Mouse (Mus musculus) C2C12 (cell line): ENCODE data around the gene Pbxip1. TPM values are rescaled to one million over a fixed set of nuclear protein-coding genes. Genes with fewer than 3 reads are reported as not detected.

Source experiments
- H3K27me3 ChIP-seq: one replicate; pipeline ENCODE4 v1.6.1; 2011; ENCODE audit not compliant: control insufficient read depth, insufficient read depth, insufficient read length
- H3K36me3 ChIP-seq: one replicate; pipeline ENCODE4 v1.6.1; 2011; ENCODE audit not compliant: control insufficient read depth, insufficient read depth
- H3K4me3 ChIP-seq: one replicate; pipeline ENCODE4 v1.5.1; 2011; ENCODE audit warnings: mild to moderate bottlenecking, control low read depth; ENCODE audit not compliant: poor library complexity, insufficient read depth, severe bottlenecking
- H3K79me2 ChIP-seq: one replicate; pipeline ENCODE4 v1.6.1; 2011; ENCODE audit not compliant: control insufficient read depth, insufficient read depth
- H3K79me3 ChIP-seq: one replicate; pipeline ENCODE4 v1.6.1; 2011; ENCODE audit warnings: low read depth, control low read depth
- H3ac ChIP-seq: one replicate; pipeline ENCODE3; 2011; ENCODE audit warnings: low read depth; ENCODE audit not compliant: control insufficient read depth, insufficient read length
- CEBPB ChIP-seq: IDR thresholded peaks from one replicate; pipeline ENCODE4 v1.6.1; 2011; ENCODE audit warnings: low read depth, mild to moderate bottlenecking, control low read depth, moderate library complexity
- CTCF ChIP-seq: IDR thresholded peaks from one replicate; pipeline ENCODE4 v1.5.1; 2011; ENCODE audit not compliant: control insufficient read depth, insufficient read depth, insufficient read length
- FOSL1 ChIP-seq: IDR thresholded peaks from one replicate; pipeline ENCODE4 v1.8.0; 2011; ENCODE audit warnings: mild to moderate bottlenecking, low read length; ENCODE audit not compliant: poor library complexity, insufficient read depth, severe bottlenecking
- MAX ChIP-seq: IDR thresholded peaks from one replicate; pipeline ENCODE4 v1.6.1; 2011; ENCODE audit warnings: mild to moderate bottlenecking, control low read depth
- MYOD1 ChIP-seq: IDR thresholded peaks from one replicate; pipeline ENCODE4 v1.6.1; 2011; ENCODE audit warnings: low read depth; ENCODE audit not compliant: control insufficient read depth, insufficient read length
- MYOG ChIP-seq: IDR thresholded peaks from one replicate; pipeline ENCODE4 v1.6.1; 2011; ENCODE audit not compliant: control insufficient read depth, insufficient read length; ENCODE audit errors: extremely low read depth
- USF1 ChIP-seq: IDR thresholded peaks from one replicate; pipeline ENCODE4 v1.6.1; 2011; ENCODE audit warnings: low read depth, mild to moderate bottlenecking, control low read depth, moderate library complexity
- polyA plus RNA-seq: library from polyadenylated mRNA; unstranded; fragments of >200 nt; fragmentation: generic; extraction: Trizol; gene quantifications from one replicate; pipeline ENCODE4 v1.2.1, GENCODE M21; 2012; ENCODE audit warnings: missing spikeins

The Pbxip1 gene
- polyA plus RNA-seq, 1 experiment = 34.6 TPM

GRCm38 (mm10) chr3:89449541-89449940 lies 13.0 kb downstream of the Pbxip1 start:
- Histone ChIP-seq H3K79me2 (no peaks in the 10 kb centered on the region), H3K36me3 (no peaks in the 10 kb centered on the region), H3K27me3 (no peaks in the 10 kb centered on the region), H3ac (no peak overlapping the region), H3K79me3 (no peaks in the 10 kb centered on the region), H3K4me3 (no peak overlapping the region)
- TF ChIP-seq FOSL1 (no peak), CTCF (peak; percentile 71), MAX (no peak), CEBPB (no peak)

GRCm38 (mm10) chr3:89451916-89452315 lies 15.4 kb downstream of the Pbxip1 start:
- H3K79me3 ChIP-seq = no peaks in the 10 kb centered on the region
- no peaks in the 10 kb centered on the region for H3K79me2 ChIP-seq
- no peak overlapping the region for H3K4me3 ChIP-seq
- H3K27me3 ChIP-seq = no peaks in the 10 kb centered on the region
- TF ChIP-seq CEBPB (no peak), MYOD1 (no peak), MYOG (no peak), CTCF (no peak), USF1 (no peak), MAX (no peak), FOSL1 (no peak)
- no peaks in the 10 kb centered on the region for H3K36me3 ChIP-seq
- H3ac ChIP-seq = no peak overlapping the region

- TF ChIP-seq CEBPB (no peak), MYOG (no peak), USF1 (no peak), FOSL1 (no peak), MYOD1 (no peak), MAX (no peak), CTCF (no peak)
- Histone ChIP-seq H3K27me3 (no peaks in the 10 kb centered on the region), H3ac (no peak within 1 kb of the TSS), H3K79me3 (no peaks in the 10 kb centered on the region), H3K36me3 (no peaks in the 10 kb centered on the region), H3K79me2 (no peaks in the 10 kb centered on the region), H3K4me3 (no peak within 1 kb of the TSS)
These were observed 18.1 kb downstream of the Pbxip1 start, which contains the start of gene Pmvk for GRCm38 (mm10) chr3:89454401-89455177. Gene Pmvk, plus strand, starts transcription at chr3:89454541.

DNA sequence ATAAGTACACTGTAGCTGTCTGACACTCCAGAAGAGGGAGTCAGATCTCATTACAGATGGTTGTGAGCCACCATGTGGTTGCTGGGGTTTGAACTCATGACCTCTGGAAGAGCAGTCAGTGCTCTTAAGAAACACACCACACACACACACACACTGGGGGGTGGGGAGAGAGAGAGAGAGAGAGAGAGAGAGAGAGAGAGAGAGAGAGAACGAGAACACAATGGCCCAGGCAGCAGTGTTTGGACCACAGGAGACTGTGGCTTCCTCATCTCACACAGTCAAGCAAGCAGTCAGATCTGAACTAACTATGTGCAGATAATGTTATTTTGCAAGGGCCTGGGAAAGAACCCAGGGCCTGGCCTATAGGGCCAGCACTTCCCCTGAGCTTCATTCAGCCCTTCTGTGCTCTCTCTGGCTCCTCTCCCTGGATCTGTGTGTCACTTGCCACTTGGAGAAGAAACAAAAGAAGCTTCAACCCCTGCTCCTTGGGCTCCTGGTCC lies 19.3 kb downstream of the Pbxip1 start:
- Histone ChIP-seq H3K79me3 (no peaks in the 10 kb centered on the region), H3K36me3 (no peaks in the 10 kb centered on the region), H3K27me3 (no peaks in the 10 kb centered on the region), H3ac (no peak overlapping the region), H3K79me2 (no peaks in the 10 kb centered on the region), H3K4me3 (no peak overlapping the region)
- TF ChIP-seq MYOD1 = no peak
- no peak for TF ChIP-seq MAX
- no peak for TF ChIP-seq USF1
- TF ChIP-seq MYOG = no peak
- no peak for TF ChIP-seq CEBPB
- no peak for TF ChIP-seq FOSL1
- TF ChIP-seq CTCF = no peak

DNA sequence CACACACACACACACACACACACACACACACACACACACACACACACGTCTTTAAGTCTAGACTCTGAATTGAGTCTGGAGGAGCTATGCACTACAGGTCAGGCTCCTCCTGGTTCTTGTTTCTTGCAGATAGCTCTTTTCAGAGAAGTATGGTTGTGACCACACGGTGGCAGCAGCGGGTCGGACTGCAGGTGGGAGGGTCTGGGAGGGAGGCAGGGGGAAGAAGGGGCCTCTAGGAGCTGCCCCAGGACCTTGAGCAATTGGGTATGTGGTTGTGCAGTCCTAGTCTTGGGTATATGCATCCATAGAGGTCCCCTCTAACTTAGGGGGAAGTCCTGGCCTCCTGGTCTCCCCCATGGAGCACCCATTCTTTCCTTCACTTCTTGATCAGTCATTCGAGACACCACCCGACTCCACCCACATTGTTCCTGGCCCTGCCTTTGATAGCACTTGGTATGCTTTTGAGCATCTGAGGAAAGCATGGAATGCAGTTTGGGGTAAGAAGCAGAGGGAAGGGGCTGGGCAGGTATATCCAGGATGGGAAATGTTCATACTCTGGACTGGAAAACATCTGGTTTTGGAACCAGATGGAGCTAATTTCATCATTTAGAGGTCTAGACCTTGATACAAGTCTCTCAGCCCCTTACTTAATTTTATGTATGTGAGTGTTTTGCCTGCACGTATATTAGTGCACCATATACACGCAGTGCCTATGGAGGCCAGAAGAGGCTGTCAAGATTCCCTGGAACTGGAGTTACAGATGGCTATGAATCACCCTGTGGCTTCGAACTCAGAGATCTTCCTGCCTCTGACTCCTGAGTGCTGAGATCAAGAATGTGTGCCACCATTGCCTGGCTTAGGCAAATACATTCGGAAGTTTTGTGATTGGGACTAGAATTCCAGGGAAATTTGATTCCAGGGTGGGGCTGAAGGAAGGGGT lies 20.5 kb downstream of the Pbxip1 start:
- TF ChIP-seq FOSL1 = no peak
- peak; percentile 38 for TF ChIP-seq CTCF
- Histone ChIP-seq H3K36me3 (no peaks in the 10 kb centered on the region), H3K27me3 (no peaks in the 10 kb centered on the region), H3K79me3 (no peaks in the 10 kb centered on the region), H3K4me3 (no peak overlapping the region), H3ac (no peak overlapping the region), H3K79me2 (no peaks in the 10 kb centered on the region)
